Mouse (Mus musculus): ENCODE measurements at regions not wholly inside any gene's neighbourhood (a gene's known extent, or its start where the extent isn't known, plus 50 kb on each side); places are given as distances from the start of the nearest gene placed in this dataset.

- no peak for DNase-seq (ENCODE audit: low spot score in 2 of 2)
These were observed 102.7 kb upstream of the Foxn2 start for GRCm38 (mm10) chr17:88337649-88338404.

GRCm38 (mm10) chr17:88341141-88341540, 99.4 kb upstream of the Foxn2 start:
- no peak for DNase-seq (ENCODE audit: low spot score in 2 of 2)

GRCm38 (mm10) chr17:88341599-88341998, 98.9 kb upstream of the Foxn2 start:
- no peak for DNase-seq (ENCODE audit: low spot score in 2 of 2)

- DNase-seq (ENCODE audit: low spot score in 2 of 2) = no peak
These were observed 97.3 kb upstream of the Foxn2 start for GRCm38 (mm10) chr17:88343091-88343783.

GRCm38 (mm10) chr17:88345433-88345832, 95.1 kb upstream of the Foxn2 start:
- no peak for DNase-seq (ENCODE audit: low spot score in 2 of 2)

- no peak for DNase-seq (ENCODE audit: low spot score in 2 of 2)
These were observed 93.6 kb upstream of the Foxn2 start for GRCm38 (mm10) chr17:88346896-88347295.

- DNase-seq (ENCODE audit: low spot score in 2 of 2) = no peak
These were observed 90.6 kb upstream of the Foxn2 start for GRCm38 (mm10) chr17:88349825-88350460.

- DNase-seq (ENCODE audit: low spot score in 2 of 2) = no peak
These were observed 89.5 kb upstream of the Foxn2 start for GRCm38 (mm10) chr17:88350986-88351385.

- no peak for DNase-seq (ENCODE audit: low spot score in 2 of 2)
These were observed 87.6 kb upstream of the Foxn2 start for GRCm38 (mm10) chr17:88352960-88353359.

GRCm38 (mm10) chr17:88361161-88361560, 79.3 kb upstream of the Foxn2 start:
- DNase-seq (ENCODE audit: low spot score in 2 of 2) = no peak

- no peak for DNase-seq (ENCODE audit: low spot score in 2 of 2)
These were observed 78.1 kb upstream of the Foxn2 start for GRCm38 (mm10) chr17:88362404-88362803.

GRCm38 (mm10) chr17:88367876-88368275, 72.6 kb upstream of the Foxn2 start:
- no peak for DNase-seq (ENCODE audit: low spot score in 2 of 2)

GRCm38 (mm10) chr17:88369971-88370370, 70.5 kb upstream of the Foxn2 start:
- DNase-seq (ENCODE audit: low spot score in 2 of 2) = no peak

- no peak for DNase-seq (ENCODE audit: low spot score in 2 of 2)
These were observed 69.8 kb upstream of the Foxn2 start for GRCm38 (mm10) chr17:88370676-88371075.

- no peak for DNase-seq (ENCODE audit: low spot score in 2 of 2)
These were observed 62.0 kb upstream of the Foxn2 start for GRCm38 (mm10) chr17:88378505-88378904.

GRCm38 (mm10) chr17:88379389-88379788, 61.1 kb upstream of the Foxn2 start:
- DNase-seq (ENCODE audit: low spot score in 2 of 2) = no peak

GRCm38 (mm10) chr17:88381106-88381505, 59.4 kb upstream of the Foxn2 start:
- DNase-seq (ENCODE audit: low spot score in 2 of 2) = no peak

- DNase-seq (ENCODE audit: low spot score in 2 of 2) = no peak
These were observed 57.1 kb upstream of the Foxn2 start for GRCm38 (mm10) chr17:88383447-88383846.

- DNase-seq (ENCODE audit: low spot score in 2 of 2) = peak in 1 of 2 experiments; percentile 63
These were observed 52.0 kb upstream of the Foxn2 start for GRCm38 (mm10) chr17:88388441-88388951.

- no peak for DNase-seq (ENCODE audit: low spot score in 2 of 2)
These were observed 50.6 kb upstream of the Foxn2 start for GRCm38 (mm10) chr17:88389668-88390461.

All from cerebellum, postnatal 4 days (tissue).